Mouse (Mus musculus): ENCODE data around the gene Clec3a. TPM values are rescaled to one million over a fixed set of nuclear protein-coding genes. Genes with fewer than 3 reads are reported as not detected.

Gene Clec3a
- total RNA-seq, 1 experiment = not detected

DNA sequence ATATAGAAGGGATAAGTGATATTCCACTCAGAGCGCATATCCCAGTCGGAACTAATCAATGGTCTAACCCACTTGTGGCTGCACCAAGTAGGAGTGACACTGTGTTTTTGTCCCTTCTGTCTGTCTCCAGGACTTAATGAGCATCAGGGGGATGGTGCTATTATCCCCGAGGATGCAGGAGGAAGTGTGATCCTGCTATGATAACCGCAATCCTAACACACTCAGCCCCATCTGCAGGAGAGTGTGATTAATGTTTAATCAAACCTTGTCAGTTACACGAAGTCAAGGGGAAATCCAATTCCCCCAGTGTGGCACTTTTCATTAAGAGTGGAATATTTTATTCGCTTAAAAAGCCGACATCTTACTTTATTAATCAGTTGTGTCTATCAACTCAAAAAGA is 16.2 kb upstream of the Clec3a start:
- DNase-seq (ENCODE audit: low read depth, low spot score) = no peak
- Histone ChIP-seq H3K4me1 (ENCODE audit: control insufficient read depth in 2 of 2, insufficient read depth in 2 of 2, low read length in 2 of 2, poor library complexity in 1 of 2) (peaks cover 0 to 10% of the 10 kb centered on the region in 2 experiments; a peak in 2 of 4 replicates), H3K36me3 (ENCODE audit: control insufficient read depth, insufficient read depth, low read length, poor library complexity, severe bottlenecking) (no peaks in the 10 kb centered on the region), H3K4me3 (ENCODE audit: insufficient read depth in 1 of 2, low read depth in 1 of 2, low read length in 2 of 2, poor library complexity in 1 of 2, severe bottlenecking in 1 of 2) (no peak overlapping the region), H3K27ac (ENCODE audit: insufficient read depth, low read depth, low read length, poor library complexity, severe bottlenecking) (no peak overlapping the region), H3K9ac (ENCODE audit: insufficient read depth, low read depth, low read length, poor library complexity, severe bottlenecking) (no peak overlapping the region), H3K9me3 (ENCODE audit: control insufficient read depth, insufficient read depth, low read depth, low read length) (no peaks in the 10 kb centered on the region)
- no peak for TF ChIP-seq HCFC1 (IDR thresholded peaks at IDR 0.05; ENCODE audit: borderline replicate concordance, insufficient read depth, low read length)
- no peak for TF ChIP-seq CHD2 (IDR thresholded peaks at IDR 0.05; ENCODE audit: low read depth, low read length)
- TF ChIP-seq ZC3H11A (IDR thresholded peaks at IDR 0.05; ENCODE audit: borderline replicate concordance, low read depth, low read length) = no peak
- no peak for TF ChIP-seq MAFK (IDR thresholded peaks at IDR 0.05; ENCODE audit: insufficient read depth, low read depth, low read length)
- TF ChIP-seq ZNF384 (IDR thresholded peaks at IDR 0.05; ENCODE audit: low read depth, low read length) = no peak
- in situ Hi-C loops (cut with MboI; ENCODE audit: low sequenced_read_pairs in 2 of 2, unreplicated experiment in 2 of 2) = no loop called here

GRCm38 (mm10) chr8:114411421-114411820 is 6.5 kb upstream of the Clec3a start:
- H3K36me3 ChIP-seq (ENCODE audit: control insufficient read depth, insufficient read depth, low read length, poor library complexity, severe bottlenecking) = no peaks in the 10 kb centered on the region
- in situ Hi-C loops (cut with MboI; ENCODE audit: low sequenced_read_pairs in 2 of 2, unreplicated experiment in 2 of 2) = no loop called here

DNA sequence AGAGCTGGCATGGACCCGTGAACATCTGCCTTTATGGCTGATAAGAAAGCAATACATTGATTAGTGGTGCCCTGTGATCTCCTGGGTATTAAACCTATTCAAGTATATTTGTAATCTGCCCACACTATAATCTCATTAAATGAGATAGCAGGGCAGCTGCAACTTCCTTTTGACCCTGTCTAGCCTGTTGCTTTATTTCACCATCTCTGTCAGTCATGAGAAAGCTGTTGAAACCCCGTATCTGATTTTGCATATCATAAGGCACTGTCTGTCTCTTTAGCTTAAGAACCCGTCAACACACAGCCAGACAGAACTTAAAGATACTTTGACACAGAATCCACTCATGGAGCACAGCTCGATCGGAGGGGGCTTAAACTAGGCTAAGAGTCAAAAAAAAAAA is 600 bp downstream of the Clec3a start:
- H3K36me3 ChIP-seq (ENCODE audit: control insufficient read depth, insufficient read depth, low read length, poor library complexity, severe bottlenecking) = no peaks in the 10 kb centered on the region
- in situ Hi-C loops (cut with MboI; ENCODE audit: low sequenced_read_pairs in 2 of 2, unreplicated experiment in 2 of 2) = no loop called here

More at GRCm38 (mm10) chr8:114411421-114411820, 6.5 kb upstream of the Clec3a start:
- no peak overlapping the region for H3K27ac ChIP-seq (ENCODE audit: insufficient read depth, low read depth, low read length, poor library complexity, severe bottlenecking)
- no peaks in the 10 kb centered on the region for H3K9me3 ChIP-seq (ENCODE audit: control insufficient read depth, insufficient read depth, low read depth, low read length)
- DNase-seq (ENCODE audit: low read depth, low spot score) = no peak
- no peaks in the 10 kb centered on the region for H3K4me1 ChIP-seq (ENCODE audit: control insufficient read depth in 2 of 2, insufficient read depth in 2 of 2, low read length in 2 of 2, poor library complexity in 1 of 2)
- no peak overlapping the region for H3K9ac ChIP-seq (ENCODE audit: insufficient read depth, low read depth, low read length, poor library complexity, severe bottlenecking)
- no peak overlapping the region for H3K4me3 ChIP-seq (ENCODE audit: insufficient read depth in 1 of 2, low read depth in 1 of 2, low read length in 2 of 2, poor library complexity in 1 of 2, severe bottlenecking in 1 of 2)
- TF ChIP-seq ZC3H11A (IDR thresholded peaks at IDR 0.05; ENCODE audit: borderline replicate concordance, low read depth, low read length) = no peak

GRCm38 (mm10) chr8:114418904-114419303 is 1.0 kb downstream of the Clec3a start:
- Histone ChIP-seq H3K4me1 (ENCODE audit: control insufficient read depth in 2 of 2, insufficient read depth in 2 of 2, low read length in 2 of 2, poor library complexity in 1 of 2) (no peaks in the 10 kb centered on the region), H3K9ac (ENCODE audit: insufficient read depth, low read depth, low read length, poor library complexity, severe bottlenecking) (no peak overlapping the region), H3K27ac (ENCODE audit: insufficient read depth, low read depth, low read length, poor library complexity, severe bottlenecking) (no peak overlapping the region), H3K9me3 (ENCODE audit: control insufficient read depth, insufficient read depth, low read depth, low read length) (no peaks in the 10 kb centered on the region), H3K4me3 (ENCODE audit: insufficient read depth in 1 of 2, low read depth in 1 of 2, low read length in 2 of 2, poor library complexity in 1 of 2, severe bottlenecking in 1 of 2) (no peak overlapping the region), H3K36me3 (ENCODE audit: control insufficient read depth, insufficient read depth, low read length, poor library complexity, severe bottlenecking) (no peaks in the 10 kb centered on the region)
- TF ChIP-seq ZNF384 (IDR thresholded peaks at IDR 0.05; ENCODE audit: low read depth, low read length) (no peak), HCFC1 (IDR thresholded peaks at IDR 0.05; ENCODE audit: borderline replicate concordance, insufficient read depth, low read length) (no peak), MAFK (IDR thresholded peaks at IDR 0.05; ENCODE audit: insufficient read depth, low read depth, low read length) (no peak), ZC3H11A (IDR thresholded peaks at IDR 0.05; ENCODE audit: borderline replicate concordance, low read depth, low read length) (no peak), CHD2 (IDR thresholded peaks at IDR 0.05; ENCODE audit: low read depth, low read length) (no peak)
- DNase-seq (ENCODE audit: low read depth, low spot score) = no peak
- in situ Hi-C loops (cut with MboI; ENCODE audit: low sequenced_read_pairs in 2 of 2, unreplicated experiment in 2 of 2) = no loop called here

More for the DNA sequence above, 600 bp downstream of the Clec3a start:
- H3K9ac ChIP-seq (ENCODE audit: insufficient read depth, low read depth, low read length, poor library complexity, severe bottlenecking) = no peak overlapping the region
- no peak overlapping the region for H3K27ac ChIP-seq (ENCODE audit: insufficient read depth, low read depth, low read length, poor library complexity, severe bottlenecking)
- H3K4me3 ChIP-seq (ENCODE audit: insufficient read depth in 1 of 2, low read depth in 1 of 2, low read length in 2 of 2, poor library complexity in 1 of 2, severe bottlenecking in 1 of 2) = no peak overlapping the region
- no peaks in the 10 kb centered on the region for H3K9me3 ChIP-seq (ENCODE audit: control insufficient read depth, insufficient read depth, low read depth, low read length)
- H3K4me1 ChIP-seq (ENCODE audit: control insufficient read depth in 2 of 2, insufficient read depth in 2 of 2, low read length in 2 of 2, poor library complexity in 1 of 2) = no peaks in the 10 kb centered on the region
- DNase-seq (ENCODE audit: low read depth, low spot score) = no peak
- TF ChIP-seq ZNF384 (IDR thresholded peaks at IDR 0.05; ENCODE audit: low read depth, low read length) = no peak

GRCm38 (mm10) chr8:114421544-114421943 is 3.7 kb downstream of the Clec3a start:
- Histone ChIP-seq H3K4me1 (ENCODE audit: control insufficient read depth in 2 of 2, insufficient read depth in 2 of 2, low read length in 2 of 2, poor library complexity in 1 of 2) (no peaks in the 10 kb centered on the region), H3K9me3 (ENCODE audit: control insufficient read depth, insufficient read depth, low read depth, low read length) (no peaks in the 10 kb centered on the region), H3K27ac (ENCODE audit: insufficient read depth, low read depth, low read length, poor library complexity, severe bottlenecking) (no peak overlapping the region), H3K4me3 (ENCODE audit: insufficient read depth in 1 of 2, low read depth in 1 of 2, low read length in 2 of 2, poor library complexity in 1 of 2, severe bottlenecking in 1 of 2) (no peak overlapping the region), H3K9ac (ENCODE audit: insufficient read depth, low read depth, low read length, poor library complexity, severe bottlenecking) (no peak overlapping the region), H3K36me3 (ENCODE audit: control insufficient read depth, insufficient read depth, low read length, poor library complexity, severe bottlenecking) (no peaks in the 10 kb centered on the region)
- in situ Hi-C loops (cut with MboI; ENCODE audit: low sequenced_read_pairs in 2 of 2, unreplicated experiment in 2 of 2) = no loop called here
- no peak for TF ChIP-seq ZC3H11A (IDR thresholded peaks at IDR 0.05; ENCODE audit: borderline replicate concordance, low read depth, low read length)
- no peak for TF ChIP-seq MAFK (IDR thresholded peaks at IDR 0.05; ENCODE audit: insufficient read depth, low read depth, low read length)
- TF ChIP-seq CHD2 (IDR thresholded peaks at IDR 0.05; ENCODE audit: low read depth, low read length) = no peak
- TF ChIP-seq ZNF384 (IDR thresholded peaks at IDR 0.05; ENCODE audit: low read depth, low read length) = no peak
- TF ChIP-seq HCFC1 (IDR thresholded peaks at IDR 0.05; ENCODE audit: borderline replicate concordance, insufficient read depth, low read length) = no peak
- DNase-seq (ENCODE audit: low read depth, low spot score) = no peak

Data from ES-E14 (cell line).